Mouse (Mus musculus) myocyte (in vitro differentiated cells): ENCODE measurements around the gene Pkp4.

ENCODE experiments used
- CEBPB ChIP-seq: IDR thresholded peaks from 2 replicates; pipeline ENCODE4 v1.6.1; 2011; ENCODE audit warnings: mild to moderate bottlenecking, moderate library complexity; ENCODE audit not compliant: poor library complexity, insufficient read depth, severe bottlenecking
- E2F4 ChIP-seq: IDR thresholded peaks from one replicate; pipeline ENCODE4 v1.6.1; 2011; ENCODE audit warnings: mild to moderate bottlenecking, control low read depth, moderate library complexity; ENCODE audit not compliant: insufficient read depth
- MAX ChIP-seq: IDR thresholded peaks from one replicate; pipeline ENCODE4 v1.6.1; 2011; ENCODE audit warnings: low read depth, mild to moderate bottlenecking, control low read depth
- MYOD1 ChIP-seq, 3 experiments: IDR thresholded peaks; one replicate each; pipeline ENCODE4 v1.6.1; 2011; ENCODE audit warnings: control low read depth in 2 of 3, low read depth in 2 of 3, mild to moderate bottlenecking in 2 of 3, moderate library complexity in 1 of 3; ENCODE audit not compliant: insufficient read length in 2 of 3, control insufficient read depth in 1 of 3
- MYOG ChIP-seq, 3 experiments: IDR thresholded peaks; one replicate each; pipeline ENCODE4 v1.6.1; 2011; ENCODE audit warnings: control low read depth in 2 of 3, low read depth in 2 of 3, mild to moderate bottlenecking in 2 of 3; ENCODE audit not compliant: insufficient read length in 2 of 3, control insufficient read depth in 1 of 3, insufficient read depth in 1 of 3
- POLR2A ChIP-seq: IDR thresholded peaks from one replicate; pipeline ENCODE4 v1.6.1; 2011; ENCODE audit warnings: low read depth, mild to moderate bottlenecking, control low read depth, moderate library complexity; ENCODE audit not compliant: insufficient read length
- POLR2AphosphoS2 ChIP-seq: IDR thresholded peaks from one replicate; pipeline ENCODE4 v1.6.1; 2011; ENCODE audit warnings: low read depth, control low read depth; ENCODE audit not compliant: insufficient read length
- SRF ChIP-seq: IDR thresholded peaks from one replicate; pipeline ENCODE4 v1.6.1; 2011; ENCODE audit warnings: low read depth; ENCODE audit not compliant: control insufficient read depth, insufficient read length
- TCF12 ChIP-seq: IDR thresholded peaks from one replicate; pipeline ENCODE4 v1.6.1; 2011; ENCODE audit warnings: mild to moderate bottlenecking, control low read depth; ENCODE audit not compliant: poor library complexity, insufficient read depth, severe bottlenecking
- TCF3 ChIP-seq: IDR thresholded peaks from one replicate; pipeline ENCODE4 v1.6.1; 2011; ENCODE audit warnings: low read depth, control low read depth; ENCODE audit not compliant: insufficient read length
- USF1 ChIP-seq: IDR thresholded peaks from one replicate; pipeline ENCODE4 v1.6.1; 2011; ENCODE audit warnings: low read depth, mild to moderate bottlenecking, control low read depth, moderate library complexity

- TF ChIP-seq MAX (no peak), POLR2A (no peak), USF1 (no peak), CEBPB (no peak), MYOG (IDR thresholded peaks at IDR 0.05; ENCODE audit: control insufficient read depth in 1 of 3, insufficient read depth in 1 of 3, insufficient read length in 2 of 3, low read depth in 2 of 3) (no peak), POLR2AphosphoS2 (no peak), E2F4 (no peak), TCF12 (no peak), SRF (no peak), TCF3 (no peak), MYOD1 (IDR thresholded peaks at IDR 0.05; ENCODE audit: control insufficient read depth in 1 of 3, insufficient read length in 2 of 3, low read depth in 2 of 3) (no peak)
Observed at GRCm38 (mm10) chr2:59285581-59285980, 124.9 kb downstream of the Pkp4 start.
